Mouse (Mus musculus) forebrain, embryonic 11.5 days (tissue): ENCODE results near the gene Rasl12. TPM values are rescaled to one million over a fixed set of nuclear protein-coding genes. Genes with fewer than 3 reads are reported as not detected.

Experiments
- ATAC-seq: fragments of 200-750 bp; cut with Nextera tagmentation; replicated peaks from 2 replicates; pipeline ENCODE4 v1.8.0; 2017; ENCODE audit warnings: moderate TSS enrichment; ENCODE audit not compliant: low FRiP score
- DNase-seq: peaks from one replicate; pipeline ENCODE4 v3.0.0-alpha.2; 2017; ENCODE audit warnings: low spot score
- H3K27ac ChIP-seq: fragments of 300-500 bp; sonication (generic); 2 replicates; pipeline ENCODE4 v1.5.1; 2014; ENCODE audit warnings: low read depth, low read length
- H3K27me3 ChIP-seq: fragments of 300-500 bp; sonication (generic); 2 replicates; pipeline ENCODE4 v1.6.1; 2014; ENCODE audit warnings: mild to moderate bottlenecking, low read length, mixed read lengths; ENCODE audit not compliant: control insufficient read depth, insufficient read depth
- H3K36me3 ChIP-seq: fragments of 300-500 bp; sonication (generic); 2 replicates; pipeline ENCODE4 v1.6.1; 2014; ENCODE audit warnings: mild to moderate bottlenecking, low read length, moderate library complexity, mixed read lengths; ENCODE audit not compliant: control insufficient read depth, insufficient read depth
- H3K4me1 ChIP-seq: fragments of 300-500 bp; sonication (generic); replicated peaks from 2 replicates; pipeline ENCODE4 v1.6.1; 2014; ENCODE audit warnings: low read length, mixed read lengths; ENCODE audit not compliant: control insufficient read depth, insufficient read depth
- H3K4me2 ChIP-seq: fragments of 300-500 bp; sonication (generic); 2 replicates; pipeline ENCODE4 v1.6.1; 2014; ENCODE audit warnings: low read depth, mild to moderate bottlenecking, low read length, moderate library complexity, mixed read lengths; ENCODE audit not compliant: severe bottlenecking
- H3K4me3 ChIP-seq: fragments of 300-500 bp; sonication (generic); 2 replicates; pipeline ENCODE4 v1.5.1; 2014; ENCODE audit warnings: low read depth, low read length
- H3K9ac ChIP-seq: fragments of 300-500 bp; sonication (generic); 2 replicates; pipeline ENCODE4 v1.6.1; 2014; ENCODE audit warnings: low read length
- H3K9me3 ChIP-seq: fragments of 300-500 bp; sonication (generic); 2 replicates; pipeline ENCODE4 v1.6.1; 2016; ENCODE audit warnings: low read length, mixed read lengths; ENCODE audit not compliant: control insufficient read depth
- WGBS: fragments of 180-500 bp; shearing (Covaris S2); extraction: QIAGEN DNeasy Blood & Tissue Kit; methylation state at CpG from one replicate; pipeline ENCODE4 v1.1.7; 2014; 5-methylcytosine and 5-hydroxymethylcytosine counted together
- polyA plus RNA-seq: library from polyadenylated mRNA; unstranded; fragments of >200 nt; fragmentation: Nextera tagmentation; extraction: Ambion mirVana; gene quantifications from 2 replicates; pipeline ENCODE4 v1.2.1, GENCODE M21; 2014

The Rasl12 gene
- 6.7 and 7.2 TPM in 2 replicates for polyA plus RNA-seq

GRCm38 (mm10) chr9:65398279-65398678, at the start of gene Rasl12:
Gene Rasl12 (plus strand): TSS chr9:65398506.
- H3K4me3 ChIP-seq, result peak within 1 kb of the TSS; percentile 41
- 0 out of 2 replicates have a peak, but pooled peaks cover 3% of the 10 kb centered on the region for H3K4me1 ChIP-seq
- no peaks in the 10 kb centered on the region for H3K9me3 ChIP-seq
- DNase-seq, result peak; percentile 90
- WGBS, result under 1% methylated on average over 24 of the region's 24 CpGs
- H3K4me2 ChIP-seq, result peak within 1 kb of the TSS; percentile 79
- no peaks in the 10 kb centered on the region for H3K36me3 ChIP-seq
- peak; percentile 78 for ATAC-seq
- no peak within 1 kb of the TSS for H3K27ac ChIP-seq
- H3K9ac ChIP-seq, result peak within 1 kb of the TSS; percentile 61
- H3K27me3 ChIP-seq, result no peaks in the 10 kb centered on the region

- Histone ChIP-seq H3K27ac (no peak overlapping the region), H3K27me3 (no peaks in the 10 kb centered on the region), H3K4me2 (no peak overlapping the region), H3K9me3 (no peaks in the 10 kb centered on the region), H3K4me3 (no peak overlapping the region), H3K9ac (no peak overlapping the region), H3K36me3 (no peaks in the 10 kb centered on the region), H3K4me1 (no peaks in the 10 kb centered on the region)
- no peak for DNase-seq
- no peak for ATAC-seq
- WGBS, result 93% methylated on average over 5 of the region's 5 CpGs
These were observed 45.1 kb upstream of the Rasl12 start for GRCm38 (mm10) chr9:65353251-65353650.

DNA sequence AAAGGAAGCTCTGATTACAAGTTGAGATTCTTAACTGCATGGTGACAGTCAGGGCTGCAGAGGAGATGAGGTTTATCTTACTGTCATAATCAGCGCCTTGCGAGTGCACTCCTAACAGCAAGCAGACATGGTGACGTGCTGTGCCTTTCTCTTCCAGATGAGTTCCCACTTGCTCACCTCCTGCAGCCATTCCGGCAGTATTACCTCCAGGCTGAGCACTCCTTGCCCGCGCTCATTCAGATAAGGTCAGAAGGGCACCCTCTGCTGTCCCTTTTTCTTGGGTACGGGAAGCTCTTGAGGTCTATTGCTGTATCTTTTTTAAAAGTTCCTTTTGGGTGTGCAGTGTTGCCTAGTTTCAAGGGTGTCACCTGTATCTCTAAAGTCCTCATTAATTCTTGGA, 41.7 kb upstream of the Rasl12 start:
- no peak overlapping the region for H3K27ac ChIP-seq
- ATAC-seq, result no peak
- no peak overlapping the region for H3K4me2 ChIP-seq
- 88% methylated on average over 7 of the region's 7 CpGs for WGBS
- no peaks in the 10 kb centered on the region for H3K9me3 ChIP-seq
- H3K4me3 ChIP-seq, result no peak overlapping the region
- H3K36me3 ChIP-seq, result peaks cover 2% of the 10 kb centered on the region; the same call in 1 of the 2 replicates
- H3K27me3 ChIP-seq, result no peaks in the 10 kb centered on the region
- no peak overlapping the region for H3K9ac ChIP-seq
- DNase-seq, result no peak
- H3K4me1 ChIP-seq, result no peaks in the 10 kb centered on the region

DNA sequence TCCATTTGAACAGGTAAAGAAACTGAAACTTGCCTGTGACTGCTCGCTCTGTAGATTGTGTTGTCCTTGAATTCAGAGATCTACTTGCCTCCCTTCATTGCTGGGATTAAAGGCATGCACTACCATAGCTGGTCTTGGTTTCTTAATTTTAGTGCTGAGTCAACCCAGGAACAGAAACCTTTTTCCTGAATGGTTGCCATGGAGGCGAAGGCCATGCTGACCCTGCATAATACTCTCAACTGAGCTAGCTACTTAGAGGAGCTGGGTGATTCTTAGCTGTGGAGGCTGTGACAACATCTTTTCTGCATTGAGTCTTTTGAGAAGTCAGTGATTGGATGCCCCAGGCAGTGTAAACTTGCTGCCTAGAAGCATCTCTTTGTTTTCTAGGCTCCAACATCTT, 41.3 kb upstream of the Rasl12 start:
- Histone ChIP-seq H3K27ac (no peak overlapping the region), H3K4me2 (no peak overlapping the region), H3K9me3 (no peaks in the 10 kb centered on the region), H3K4me1 (no peaks in the 10 kb centered on the region), H3K27me3 (no peaks in the 10 kb centered on the region), H3K36me3 (peaks cover 2% of the 10 kb centered on the region; the same call in 1 of the 2 replicates), H3K4me3 (no peak overlapping the region), H3K9ac (no peak overlapping the region)
- 91% methylated on average over 2 of the region's 2 CpGs for WGBS
- DNase-seq, result no peak
- no peak for ATAC-seq

- H3K9ac ChIP-seq, result no peak overlapping the region
- WGBS, result 94% methylated on average over 1 of the region's 1 CpGs
- H3K4me1 ChIP-seq, result no peaks in the 10 kb centered on the region
- no peak overlapping the region for H3K27ac ChIP-seq
- H3K36me3 ChIP-seq, result peaks cover 2% of the 10 kb centered on the region; the same call in 1 of the 2 replicates
- H3K9me3 ChIP-seq, result no peaks in the 10 kb centered on the region
- no peak overlapping the region for H3K4me3 ChIP-seq
- ATAC-seq (no peak), DNase-seq (no peak)
- no peak overlapping the region for H3K4me2 ChIP-seq
- no peaks in the 10 kb centered on the region for H3K27me3 ChIP-seq
These were observed 39.3 kb upstream of the Rasl12 start for GRCm38 (mm10) chr9:65358956-65359480.

- Histone ChIP-seq H3K9me3 (no peaks in the 10 kb centered on the region), H3K36me3 (peaks cover 2% of the 10 kb centered on the region; the same call in 1 of the 2 replicates), H3K27me3 (no peaks in the 10 kb centered on the region), H3K27ac (no peak within 1 kb of the TSS), H3K4me3 (no peak within 1 kb of the TSS), H3K9ac (no peak within 1 kb of the TSS), H3K4me1 (no peaks in the 10 kb centered on the region), H3K4me2 (no peak within 1 kb of the TSS)
- no peak for ATAC-seq
- no peak for DNase-seq
- WGBS, result 91% methylated on average over 16 of the region's 16 CpGs
These were observed 37.5 kb upstream of the Rasl12 start, which contains the start of gene Ubap1l for GRCm38 (mm10) chr9:65360641-65361448. Gene Ubap1l (plus strand): TSS chr9:65361041.

- Histone ChIP-seq H3K9me3 (no peaks in the 10 kb centered on the region), H3K36me3 (peaks cover 2% of the 10 kb centered on the region; the same call in 1 of the 2 replicates), H3K4me1 (no peaks in the 10 kb centered on the region), H3K9ac (no peak overlapping the region), H3K4me2 (no peak overlapping the region), H3K27me3 (no peaks in the 10 kb centered on the region), H3K27ac (no peak overlapping the region), H3K4me3 (no peak overlapping the region)
- ATAC-seq, result no peak
- no peak for DNase-seq
- WGBS, result 76% methylated on average over 9 of the region's 9 CpGs
These were observed 34.6 kb upstream of the Rasl12 start for GRCm38 (mm10) chr9:65363684-65364083.

DNA sequence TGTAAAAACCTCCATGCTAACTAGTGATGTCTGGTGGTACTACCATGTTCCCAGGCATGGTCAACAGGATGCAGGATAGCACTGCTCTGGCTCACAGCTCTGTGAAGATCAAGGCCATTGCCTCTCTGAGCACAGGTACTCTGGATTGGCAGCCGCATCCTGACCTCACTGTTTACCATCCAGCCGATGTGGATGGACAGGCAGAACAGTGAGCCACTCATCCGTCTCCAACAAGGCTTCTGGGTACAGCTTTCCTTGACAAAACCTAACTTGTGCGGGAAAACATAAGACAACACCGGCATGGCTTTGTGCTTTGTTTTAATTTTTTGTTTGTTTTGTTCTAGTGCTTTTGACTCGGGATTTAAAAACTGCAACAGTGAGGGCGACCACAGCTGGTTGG, 32.6 kb upstream of the Rasl12 start:
- no peaks in the 10 kb centered on the region; the same call in 1 of the 2 replicates for H3K36me3 ChIP-seq
- H3K4me1 ChIP-seq, result no peaks in the 10 kb centered on the region
- DNase-seq, result no peak
- ATAC-seq, result no peak
- H3K4me2 ChIP-seq, result no peak overlapping the region
- H3K27ac ChIP-seq, result no peak overlapping the region
- H3K9ac ChIP-seq, result no peak overlapping the region
- no peaks in the 10 kb centered on the region for H3K27me3 ChIP-seq
- 94% methylated on average over 7 of the region's 7 CpGs for WGBS
- H3K9me3 ChIP-seq, result no peaks in the 10 kb centered on the region
- H3K4me3 ChIP-seq, result no peak overlapping the region
